Mouse (Mus musculus): ENCODE data around the gene Kif13a.

Gene Kif13a

DNA sequence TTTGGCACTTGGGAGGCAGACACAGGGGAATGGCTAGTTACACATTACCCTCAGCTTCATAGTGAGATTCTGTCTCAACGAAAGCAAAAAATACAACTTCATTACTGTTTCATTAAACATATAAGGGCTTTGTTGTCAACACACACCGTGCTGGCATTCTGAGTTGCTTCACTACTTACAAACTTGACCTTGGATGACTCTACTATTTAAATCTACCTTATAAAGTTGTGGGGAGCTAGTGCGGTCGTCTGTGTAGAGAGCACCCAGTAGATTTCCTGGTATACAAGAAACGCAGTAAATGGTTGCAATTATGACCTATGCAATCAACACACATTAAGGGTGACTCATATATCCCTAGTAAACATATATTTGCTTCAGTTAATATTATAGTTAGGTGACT is 201.3 kb downstream of the Kif13a start:
- DNase-seq (ENCODE audit: low read depth, low spot score) = no peak

DNA sequence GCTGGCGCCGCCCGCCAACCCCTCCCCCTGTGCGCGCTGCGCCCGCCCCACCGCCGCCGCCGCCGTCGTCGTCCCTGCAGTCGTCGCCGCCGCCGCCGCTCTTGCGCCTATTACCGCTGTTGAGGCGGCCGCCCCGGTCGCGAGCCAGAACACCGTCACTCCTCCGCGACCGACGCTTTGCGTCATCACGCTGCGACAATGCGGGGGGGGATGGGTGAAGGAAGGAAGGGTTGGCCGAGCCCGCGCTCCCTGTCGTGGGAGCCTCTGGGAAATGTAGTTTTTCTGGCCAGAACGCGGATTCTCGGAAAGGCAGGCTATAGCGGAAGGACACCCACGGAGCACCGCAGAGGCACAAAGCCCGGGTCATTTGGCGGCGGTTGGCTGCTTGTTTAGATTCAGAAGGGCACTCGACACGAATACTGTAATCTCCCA is 201.8 kb downstream of the Kif13a start, which contains the start of gene Nup153:
TSS of gene Nup153 (minus strand) at position 104 of the 432 bp plus-strand sequence.
- peak; percentile 93 for DNase-seq (ENCODE audit: low read depth, low spot score)

DNA sequence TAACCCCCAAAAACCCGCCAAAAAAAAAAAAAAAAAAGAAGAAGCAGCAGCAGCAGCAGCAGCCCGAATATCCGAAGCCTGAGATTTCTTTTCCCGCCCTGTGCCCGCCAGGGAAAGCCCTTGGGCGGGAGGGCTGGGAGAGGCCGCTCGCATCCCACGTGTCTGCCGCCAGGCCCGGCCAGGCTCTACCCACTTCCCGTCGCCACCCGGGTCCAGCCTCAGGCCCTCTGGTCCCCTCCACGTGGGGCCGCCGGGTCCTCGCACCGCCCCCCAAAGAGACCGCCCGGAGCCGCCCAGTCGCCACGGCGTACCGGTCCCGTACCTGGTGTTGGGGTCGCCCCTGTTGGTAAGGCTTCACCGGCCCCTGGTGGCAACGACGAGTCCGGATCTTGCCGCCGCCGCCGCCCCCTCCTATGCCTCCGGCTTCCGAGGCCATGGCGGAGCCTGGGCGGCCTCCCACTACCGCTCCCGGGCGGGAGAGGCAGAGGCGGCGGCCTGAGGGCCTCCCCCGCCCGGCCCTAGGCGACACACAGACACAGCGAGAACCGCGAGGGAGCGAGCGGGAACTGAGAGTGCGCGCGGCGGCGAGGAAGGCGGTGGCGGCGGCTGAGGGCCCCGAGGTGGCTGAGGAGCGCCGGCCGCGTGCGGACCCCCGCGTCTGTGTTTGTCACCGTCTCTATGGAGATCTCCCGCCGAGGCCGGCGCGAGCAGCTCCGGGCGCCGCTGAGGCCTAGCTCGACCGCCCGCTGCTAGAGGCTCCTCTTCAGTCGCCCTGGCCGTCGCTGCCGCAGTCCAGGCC is 202.4 kb downstream of the Kif13a start:
- DNase-seq (ENCODE audit: low read depth, low spot score) = no peak

DNA sequence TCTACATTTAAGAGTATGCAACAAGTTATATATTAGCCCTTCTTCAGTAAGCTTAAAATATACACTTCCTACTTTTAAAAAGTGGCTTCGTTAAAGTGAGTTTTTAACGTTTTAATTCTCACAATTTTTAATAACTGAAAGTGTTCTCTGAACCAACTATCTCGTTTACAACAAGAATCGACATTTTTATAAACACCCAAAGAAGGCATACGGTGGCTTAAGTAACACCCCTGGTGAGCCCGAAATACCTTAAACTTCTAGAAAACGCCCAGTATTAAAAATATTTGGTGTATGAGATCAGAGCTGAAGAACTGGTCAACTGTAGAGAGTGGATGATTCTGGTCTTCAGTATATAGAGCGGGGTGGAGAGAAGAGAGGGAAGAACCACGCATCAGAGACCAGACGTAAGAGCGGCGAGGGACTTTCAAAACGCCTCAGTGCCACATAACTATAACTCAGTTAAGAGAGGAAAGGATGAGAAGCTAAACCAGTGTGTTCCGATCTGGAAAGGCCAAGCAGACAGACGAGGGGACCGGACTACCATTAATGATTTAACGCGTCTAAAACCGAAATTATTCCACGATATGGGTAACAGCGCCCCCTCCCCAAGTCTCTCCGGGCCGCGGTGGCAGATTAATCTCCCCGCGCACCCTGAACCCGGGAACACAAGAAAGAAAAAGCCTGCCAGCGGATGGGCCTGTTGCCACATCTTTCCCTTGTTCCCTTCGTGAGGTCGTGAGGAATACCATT is 203.2 kb downstream of the Kif13a start:
- no peak for DNase-seq (ENCODE audit: low read depth, low spot score)

DNA sequence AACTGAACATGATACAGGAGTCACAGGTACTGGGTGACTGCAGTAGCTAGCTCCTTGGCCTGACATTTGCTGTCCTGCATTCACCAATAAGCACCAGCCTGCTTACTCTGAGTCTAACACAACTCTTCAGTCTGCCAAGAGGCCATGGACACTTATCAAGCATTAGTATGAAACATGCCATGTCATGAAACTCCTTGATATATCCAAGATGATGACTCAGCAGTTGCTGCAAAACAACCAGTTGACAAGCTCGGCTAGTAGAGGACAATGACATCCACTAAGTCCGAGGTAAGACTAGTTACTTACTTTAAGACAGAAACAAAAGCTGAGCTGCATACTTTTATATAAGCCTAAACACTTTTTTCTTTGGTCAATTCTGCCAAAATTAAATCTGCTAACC is 204.4 kb downstream of the Kif13a start:
- DNase-seq (ENCODE audit: low read depth, low spot score) = no peak

DNA sequence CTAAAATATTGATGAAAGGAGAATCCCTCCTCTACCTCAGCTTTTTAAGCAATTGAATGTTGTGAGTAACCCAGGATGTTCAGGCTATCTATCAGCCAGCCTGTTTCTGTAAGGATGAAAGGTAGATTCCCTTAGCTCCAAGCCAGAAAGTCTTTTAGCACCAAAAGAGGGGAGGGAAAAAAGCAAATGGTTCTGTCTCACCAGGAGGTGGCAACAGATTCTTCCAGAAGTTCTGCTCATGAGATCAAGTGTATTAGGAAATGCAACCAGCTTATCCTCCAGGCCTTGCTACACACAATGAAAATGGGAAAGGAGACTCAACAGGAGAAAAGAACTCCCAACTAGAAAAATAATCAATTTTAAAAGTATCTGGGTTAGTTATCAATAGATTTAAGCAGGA is 205.3 kb downstream of the Kif13a start:
- DNase-seq (ENCODE audit: low read depth, low spot score) = peak; percentile 13

DNA sequence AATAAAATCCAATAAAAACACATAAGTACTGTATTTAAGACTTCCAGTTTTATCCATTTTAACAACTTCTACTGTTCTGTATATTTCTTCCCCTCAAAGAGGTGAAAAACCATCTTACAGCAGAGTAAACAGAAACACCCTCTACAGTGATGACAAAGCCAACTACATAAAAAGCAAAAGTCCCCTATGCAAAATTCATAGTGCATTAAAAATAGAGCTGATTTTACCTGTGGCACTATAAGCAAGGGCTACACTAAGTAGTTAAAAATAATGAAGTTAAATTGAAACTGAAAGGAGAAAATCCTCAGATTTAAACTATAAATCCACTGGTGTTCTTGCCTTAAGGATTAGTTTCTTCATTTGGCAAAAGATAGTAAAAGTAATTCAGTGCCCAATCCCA is 208.7 kb downstream of the Kif13a start:
- DNase-seq (ENCODE audit: low read depth, low spot score) = no peak

DNA sequence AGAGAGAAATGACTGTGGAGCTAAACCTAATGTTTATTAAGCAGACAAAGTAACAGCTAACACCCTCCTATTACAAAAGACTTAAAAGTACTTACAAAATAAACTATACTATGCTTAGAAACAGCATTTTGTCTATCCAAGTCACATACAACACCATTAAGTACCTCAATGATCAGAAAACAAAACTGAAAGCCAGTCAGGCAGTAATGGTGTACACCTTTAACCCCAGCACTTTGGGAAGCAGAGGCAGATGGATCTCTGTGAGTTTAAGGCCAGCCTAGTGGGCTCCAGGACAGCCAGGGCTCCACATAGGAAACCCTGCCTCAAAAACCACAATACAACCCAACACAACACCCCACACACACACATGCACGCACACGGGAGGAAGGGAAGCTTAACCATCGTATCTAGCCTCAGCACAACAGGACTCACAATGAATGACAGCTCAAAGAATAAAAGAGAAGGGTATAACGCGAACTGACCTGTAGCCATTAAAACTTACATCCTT is 210.7 kb downstream of the Kif13a start:
- DNase-seq (ENCODE audit: low read depth, low spot score) = no peak

DNA sequence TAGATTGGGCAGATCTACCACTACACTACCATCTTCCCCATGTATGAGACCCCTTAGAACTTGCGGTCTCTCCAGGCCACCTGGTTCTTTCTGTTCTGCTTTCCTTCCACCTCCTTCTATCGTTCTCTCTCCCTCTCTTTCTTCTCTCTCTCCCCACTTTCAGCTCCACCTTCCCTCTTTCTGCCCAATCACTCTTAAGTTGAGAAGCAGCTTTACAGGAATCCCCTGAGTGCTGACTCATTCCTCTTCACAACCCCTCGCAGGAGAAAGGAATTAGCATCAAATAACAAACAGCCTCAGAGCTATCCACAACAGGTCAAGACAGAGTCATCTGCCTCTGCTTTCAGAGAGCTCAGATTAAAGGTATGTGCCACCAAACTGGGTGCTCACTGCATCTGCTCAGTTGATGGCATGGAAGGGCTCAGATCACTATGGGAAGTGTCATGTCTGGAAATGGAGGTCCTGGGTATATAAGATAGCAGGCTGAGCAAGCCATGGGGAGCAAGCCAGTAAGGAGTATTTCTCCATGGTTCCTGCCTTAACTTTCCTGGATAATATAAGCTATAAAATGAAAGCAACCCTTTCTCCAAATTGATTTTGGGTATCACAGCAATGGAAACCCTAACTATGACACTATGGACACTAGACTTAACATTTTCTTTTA is 213.6 kb downstream of the Kif13a start:
- DNase-seq (ENCODE audit: low read depth, low spot score) = no peak

DNA sequence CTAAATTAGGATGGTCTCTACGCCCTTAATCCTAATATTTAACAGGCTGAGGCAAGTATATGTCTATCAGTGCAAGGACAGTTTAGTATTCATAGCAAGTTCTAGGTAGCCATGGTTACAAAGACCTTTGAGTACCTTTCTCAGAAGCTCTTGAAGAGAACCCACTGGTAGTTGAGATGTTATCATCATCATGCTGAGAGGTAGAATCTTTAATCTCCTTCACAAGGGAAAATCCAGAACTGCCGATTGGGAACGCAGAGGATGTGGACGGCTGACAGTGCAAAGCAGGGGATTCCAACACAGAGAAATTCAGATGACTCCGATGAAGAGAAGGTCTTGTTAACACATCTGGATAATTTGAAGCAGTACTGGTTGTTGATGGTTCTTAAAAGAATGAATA is 216.2 kb downstream of the Kif13a start:
- DNase-seq (ENCODE audit: low read depth, low spot score) = no peak

DNA sequence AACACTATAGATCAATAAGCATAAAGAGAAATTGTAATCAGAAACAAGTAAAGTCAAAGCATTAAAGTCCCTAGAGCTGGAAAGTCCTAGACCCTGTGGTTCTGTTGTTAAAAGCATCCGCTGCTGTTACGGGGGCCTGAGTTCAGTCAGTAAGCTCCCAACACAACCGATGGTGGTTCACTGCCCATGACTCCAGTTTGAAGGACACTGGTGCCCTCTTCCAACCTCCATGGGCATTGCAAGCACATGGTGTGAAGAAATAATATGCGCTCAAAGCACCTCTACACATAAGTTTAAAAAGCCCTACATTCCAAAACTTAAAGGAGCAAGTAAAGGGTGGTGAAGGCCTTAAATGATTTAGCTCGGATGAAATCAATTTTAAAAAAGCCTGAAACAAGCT is 226.5 kb downstream of the Kif13a start:
- no peak for DNase-seq (ENCODE audit: low read depth, low spot score)

DNA sequence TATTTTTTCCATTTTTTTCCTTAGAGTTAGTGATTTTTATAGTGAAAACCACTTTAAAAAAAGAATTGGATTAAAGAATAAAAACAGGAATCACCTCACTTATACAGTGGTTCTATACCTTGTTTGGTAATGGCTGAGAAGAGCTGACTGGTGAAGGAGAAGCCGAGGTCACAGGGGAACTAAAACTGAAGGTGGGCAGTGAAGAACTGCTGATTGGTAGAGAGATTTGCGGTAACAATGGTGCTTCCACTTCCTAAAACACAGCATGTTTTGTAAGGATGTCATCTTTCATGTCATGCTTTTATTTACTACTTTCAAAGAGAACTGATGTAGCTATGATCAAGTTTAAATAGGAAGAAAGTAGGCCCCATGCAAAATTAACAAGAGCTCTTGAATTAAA is 228.2 kb downstream of the Kif13a start:
- no peak for DNase-seq (ENCODE audit: low read depth, low spot score)

DNA sequence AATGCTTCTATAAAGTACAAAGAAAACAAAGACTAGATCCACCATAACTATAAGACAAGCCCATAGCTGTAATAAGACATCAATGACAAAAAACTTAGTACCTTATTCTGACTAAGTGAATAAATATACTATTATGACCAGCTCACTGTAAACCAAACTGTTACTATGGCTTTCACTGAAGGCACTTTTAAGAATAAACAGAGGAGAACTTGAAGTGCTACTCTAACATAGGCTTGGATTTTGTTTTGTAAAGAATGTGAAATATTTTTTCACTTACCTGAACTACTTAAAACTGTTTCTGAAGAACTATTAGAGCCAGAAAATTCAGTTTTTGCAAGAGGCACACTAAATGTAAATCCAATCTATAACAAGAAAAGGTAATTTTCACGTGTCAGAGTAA is 230.3 kb downstream of the Kif13a start:
- no peak for DNase-seq (ENCODE audit: low read depth, low spot score)
